ENCODE assay signal across 13 mouse cellular contexts in genomic region chr10:78303675-78304074, GRCm38 (mm10). TPM values are rescaled to one million over a fixed set of nuclear protein-coding genes. Genes with fewer than 3 reads are reported as not detected.
A peak's percentile ranks its signal among the peaks of the same experiment; 100 is the strongest.
DNase-seq lines count a peak whose midpoint lies in the region; ATAC-seq and TF ChIP-seq lines count a peak whose summit lies in the region.
"Had no signal": no experiment of that assay in that cellular context is flagged by ENCODE, and none has a peak within 500 bp of the region (broad histone marks: within the 10 kb centered on the region; RNA-seq: fewer than 3 reads in every experiment).

No protein-coding gene starts in this region.

- no peaks in the 10 kb centered on the region for H3K27me3 ChIP-seq in CH12.LX (replicated peaks)
- no peaks in the 10 kb centered on the region for H3K27me3 ChIP-seq in small intestine, adult 2 months (ENCODE audit: control insufficient read depth, insufficient read depth, low read length)
- H3K27me3 ChIP-seq: limb, embryonic 13.5 days; midbrain, embryonic 12.5 days had no signal

- ATAC-seq in inflammation-experienced regulatory T-cells, adult 6 months = peak; percentile 81
- ATAC-seq: forebrain, embryonic 14.5 days had no signal

- H3K4me2 ChIP-seq in CH12.LX (ENCODE audit: insufficient read depth, low read depth, poor library complexity, severe bottlenecking) = no peak overlapping the region
- H3K4me2 ChIP-seq: limb, embryonic 13.5 days; midbrain, embryonic 12.5 days had no signal

- TF ChIP-seq CTCF in CH12.LX (conservative IDR thresholded peaks at IDR 0.05 in 1 of 2, IDR thresholded peaks at IDR 0.05 in 1 of 2; ENCODE audit: low read depth in 2 of 2, low read length in 2 of 2) = no peak
- no peak for TF ChIP-seq CTCF in small intestine, adult 2 months (IDR thresholded peaks at IDR 0.05; ENCODE audit: extremely low read depth, insufficient read length, insufficient replicate concordance, low read depth, low read length)

- TF ChIP-seq EP300 in CH12.LX (IDR thresholded peaks at IDR 0.05; ENCODE audit: low read length) = no peak

- dilution Hi-C loops in CH12.LX (cut with MboI; ENCODE audit: extremely low pct_ligation_motif_present, extremely low pct_unique_long_range_greater_than_20kb, low sequenced_read_pairs) = no loop called here

- TF ChIP-seq POLR2A in CH12.LX (IDR thresholded peaks at IDR 0.05; ENCODE audit: low read depth, low read length) = no peak
- TF ChIP-seq POLR2A in small intestine, adult 2 months (IDR thresholded peaks at IDR 0.05; ENCODE audit: low read depth, low read length) = no peak

- in situ Hi-C loops in CH12.LX (cut with MboI; ENCODE audit: low pct_ligation_motif_present, low pct_unique_long_range_greater_than_20kb, low sequenced_read_pairs) = no loop called here

- peaks cover 0 to 9% of the 10 kb centered on the region in 2 experiments for H3K36me3 ChIP-seq in CH12.LX (replicated peaks in 1 of 2; ENCODE audit: control insufficient read depth in 1 of 2, insufficient read depth in 1 of 2, low read length in 1 of 2)
- no peaks in the 10 kb centered on the region for H3K36me3 ChIP-seq in small intestine, adult 2 months (ENCODE audit: control insufficient read depth, insufficient read depth, low read length)
- H3K36me3 ChIP-seq: midbrain, embryonic 12.5 days had no signal

- no peaks in the 10 kb centered on the region for H3K79me2 ChIP-seq in CH12.LX (replicated peaks; ENCODE audit: control insufficient read depth, extremely low read depth, insufficient read depth, poor library complexity, severe bottlenecking)

- H3K4me3 ChIP-seq in CH12.LX (replicated peaks in 1 of 3; ENCODE audit: low read depth in 2 of 3, low read length in 2 of 3, poor library complexity in 1 of 3) = no peak overlapping the region
- H3K4me3 ChIP-seq in small intestine, adult 2 months (ENCODE audit: low read depth, low read length) = peak overlapping the region; percentile 46
- H3K4me3 ChIP-seq: heart, embryonic 10.5 days; limb, embryonic 13.5 days; midbrain, embryonic 12.5 days had no signal

- H3K9me3 ChIP-seq in CH12.LX (replicated peaks; ENCODE audit: low read length) = no peaks in the 10 kb centered on the region
- H3K9me3 ChIP-seq: heart, embryonic 10.5 days; limb, embryonic 13.5 days; midbrain, embryonic 12.5 days had no signal

- H3K27ac ChIP-seq in CH12.LX (ENCODE audit: insufficient read depth, low read depth) = no peak overlapping the region
- peak overlapping the region; percentile 73 for H3K27ac ChIP-seq in small intestine, adult 2 months (ENCODE audit: insufficient read depth, low read depth, low read length)
- H3K27ac ChIP-seq: heart, embryonic 10.5 days; limb, embryonic 13.5 days; midbrain, embryonic 12.5 days; stomach, postnatal 0 days had no signal

- no peak for TF ChIP-seq RAD21 in CH12.LX (IDR thresholded peaks at IDR 0.05; ENCODE audit: low read depth, low read length)

- peak; percentile 18 for DNase-seq in lung, postnatal 36 days
- no peak for DNase-seq in lung, postnatal 14 days
- peak; percentile 50 for DNase-seq in CH12.LX (ENCODE audit: extremely low read depth)
- DNase-seq in cerebellum, adult 8-10 months = no peak
- no peak for DNase-seq in layer of hippocampus, postnatal 14 days (ENCODE audit: low spot score in 2 of 2)
- DNase-seq: layer of hippocampus, adult 9-11 months had no signal

- H3K4me1 ChIP-seq in CH12.LX (ENCODE audit: control insufficient read depth in 1 of 2, insufficient read depth in 2 of 2) = peaks cover 11 to 41% of the 10 kb centered on the region in 2 experiments
- H3K4me1 ChIP-seq in small intestine, adult 2 months (ENCODE audit: control insufficient read depth, insufficient read depth, insufficient read length, low read length) = peaks cover 9% of the 10 kb centered on the region; the same call in 1 of the 2 replicates
- H3K4me1 ChIP-seq: midbrain, embryonic 12.5 days had no signal

- H3K9ac ChIP-seq in CH12.LX (ENCODE audit: insufficient read depth, low read depth) = no peak overlapping the region
- H3K9ac ChIP-seq: limb, embryonic 13.5 days; midbrain, embryonic 12.5 days had no signal

- 15% methylated on average over 7 of the region's 7 CpGs for WGBS in small intestine, adult 2 months

TF ChIP-seq in CH12.LX, 34 proteins besides CTCF, POLR2A, EP300 and RAD21:
- TF ChIP-seq ETS1 (conservative IDR thresholded peaks at IDR 0.05; ENCODE audit: low read depth, low read length) (peak; percentile 42; the same call in 1 of the 2 replicates), ZMIZ1 (IDR thresholded peaks at IDR 0.05; ENCODE audit: low read depth, low read length) (no peak)

RNA-seq across cellular contexts. Expression of gene Agpat3, which starts 48.6 kb away (rescaled TPM):
- total RNA-seq in CH12.LX (2012; rRNA removed) = 49.4 and 63.1 TPM in 2 replicates
- 36.7 and 40.1 TPM in 2 replicates for total RNA-seq in CH12.LX (2014; rRNA removed)
- 67.2 and 70.0 TPM in 2 replicates for polyA plus RNA-seq in CH12.LX (2012; ENCODE audit: insufficient read length, low read depth)
- polyA plus RNA-seq in inflammation-experienced regulatory T-cells, adult 6 months (2017; shearing (Covaris generic)) = 100 to 1,000 TPM in 2 of 3 experiments, 10 to 100 TPM in 1; 93.9 to 109 (median 101) TPM
- 116 and 178 TPM in 2 replicates for polyA plus RNA-seq in small intestine, adult 2 months (2012; rRNA removed)
- total RNA-seq in layer of hippocampus, postnatal 14 days (2021) = 100 to 1,000 TPM; 258 to 259 TPM

RNA-seq across cellular contexts. Expression of gene Trappc10, which starts 59.2 kb away (rescaled TPM):
- total RNA-seq in CH12.LX (2012; rRNA removed) (22.1 and 23.4 TPM in 2 replicates), CH12.LX (2014; rRNA removed) (24.7 and 26.5 TPM in 2 replicates)
- polyA plus RNA-seq in CH12.LX (2012; ENCODE audit: insufficient read length, low read depth) = 21.2 and 26.7 TPM in 2 replicates
- 10 to 100 TPM in 1 of 3 experiments, 1 to 10 TPM in 2; 5.0 to 10.6 (median 9.2) TPM for polyA plus RNA-seq in inflammation-experienced regulatory T-cells, adult 6 months (2017; shearing (Covaris generic))
- 35.1 and 69.9 TPM in 2 replicates for polyA plus RNA-seq in small intestine, adult 2 months (2012; rRNA removed)
- 10 to 100 TPM; 76.9 to 80.1 TPM for total RNA-seq in layer of hippocampus, postnatal 14 days (2021)

Comparison
In these comparisons a context has a peak if more than half of its experiments do, and no peak if none do; other contexts are left out.
1. DNase-seq: peak in lung, postnatal 36 days (single experiment) and CH12.LX (single experiment); none in lung, postnatal 14 days (single experiment), cerebellum, adult 8-10 months (single experiment) and layer of hippocampus, postnatal 14 days (0 of 2).